Comparison of ENCODE assay signal across 23 mouse cellular contexts in the genomic region with DNA sequence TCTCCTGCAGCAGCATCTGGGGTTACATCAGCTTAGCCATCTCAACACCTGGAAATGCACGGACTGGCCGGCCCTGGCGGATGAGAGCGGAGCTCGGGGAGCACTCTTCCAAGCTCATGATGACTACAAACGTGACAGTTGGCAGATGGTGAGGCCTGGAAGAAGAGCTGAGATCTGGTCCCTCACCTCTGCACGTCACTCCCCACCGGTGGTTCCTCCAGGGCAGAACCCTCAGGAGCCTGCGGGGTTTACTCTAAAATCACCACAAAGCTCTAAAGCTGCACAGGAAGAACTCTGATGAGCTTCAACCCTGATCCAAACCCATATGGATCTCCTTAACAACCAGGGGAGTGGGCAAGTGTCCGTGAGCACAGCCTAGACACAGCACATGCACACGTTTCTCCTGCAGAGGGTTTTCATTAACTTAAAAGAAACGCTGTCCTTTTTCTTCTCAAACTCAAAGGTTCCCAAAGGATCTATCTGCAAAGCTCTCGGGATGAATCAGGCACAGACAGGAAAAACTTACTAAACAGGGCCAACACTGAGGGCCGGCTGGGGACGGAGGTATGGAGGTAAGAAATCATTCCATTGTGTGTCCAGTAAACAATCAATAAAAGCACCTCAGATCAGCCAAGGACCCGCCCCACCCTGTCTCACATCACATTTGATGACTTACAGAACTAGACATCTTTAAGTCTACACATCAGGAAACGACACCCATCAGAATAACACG.
DNase-seq lines count a peak whose midpoint lies in the region; ATAC-seq lines count a peak whose summit lies in the region.
"Had no signal": no experiment of that assay in that cellular context is flagged by ENCODE, and none has a peak within 500 bp of the region (broad histone marks: within the 10 kb centered on the region; RNA-seq: fewer than 3 reads in every experiment).

No protein-coding gene starts in this region.

- no peak; the same call in 1 of the 2 replicates for ATAC-seq in embryonic facial prominence, embryonic 11.5 days (replicated peaks; ENCODE audit: insufficient number of reproducible peaks, low FRiP score, low TSS enrichment, low read depth)
- no peak for ATAC-seq in megakaryocyte, adult 5-6 weeks (ENCODE audit: poor library complexity, severe bottlenecking)
- ATAC-seq: activated CD4-positive, CD25-positive, alpha-beta regulatory T cell, adult 4 months; forebrain, embryonic 15.5 days; inflammation-experienced regulatory T-cells, adult 6 months; liver, embryonic 12.5 days had no signal

- WGBS in embryonic facial prominence, embryonic 11.5 days, result 57% methylated on average over 18 of the region's 18 CpGs
- WGBS in embryonic facial prominence, embryonic 10.5 days, result 66% methylated on average over 18 of the region's 18 CpGs
- WGBS in limb, embryonic 10.5 days, result 58% methylated on average over 18 of the region's 18 CpGs

- intact Hi-C loops in left cerebral cortex, postnatal 25 days (cut with DNase I), result no loop called here

- no peak overlapping the region for H3K4me2 ChIP-seq in embryonic facial prominence, embryonic 11.5 days (ENCODE audit: low read depth, low read length)
- H3K4me2 ChIP-seq: forebrain, embryonic 15.5 days; heart, embryonic 11.5 days; liver, embryonic 12.5 days; midbrain, embryonic 12.5 days had no signal

- no peaks in the 10 kb centered on the region for H3K9me3 ChIP-seq in embryonic facial prominence, embryonic 11.5 days (replicated peaks; ENCODE audit: control insufficient read depth, low read length)
- no peaks in the 10 kb centered on the region for H3K9me3 ChIP-seq in embryonic facial prominence, embryonic 10.5 days
- H3K9me3 ChIP-seq in limb, embryonic 10.5 days (replicated peaks), result no peaks in the 10 kb centered on the region
- H3K9me3 ChIP-seq: forebrain, embryonic 15.5 days; liver, embryonic 12.5 days; midbrain, embryonic 12.5 days had no signal

- DNase-seq in embryonic facial prominence, embryonic 11.5 days (ENCODE audit: low spot score), result peak; percentile 40
- no peak for DNase-seq in embryonic facial prominence, embryonic 10.5 days (ENCODE audit: low spot score)
- peak; percentile 76 for DNase-seq in brain, adult 2 months (ENCODE audit: low read depth, low spot score)
- DNase-seq in cerebellum, adult 9-10 months, result peak; percentile 67
- DNase-seq in limb, embryonic 10.5 days (ENCODE audit: low spot score), result no peak
- DNase-seq in right cerebral cortex, postnatal 25 days, result no peak
- DNase-seq in left cerebral cortex, postnatal 25 days (ENCODE audit: low spot score in 2 of 2), result no peak
- DNase-seq: adrenal gland, postnatal 10 days; heart, postnatal 10 days; kidney, adult 8-10 months; kidney, postnatal 14 days; layer of hippocampus, postnatal 36 days; lung, adult 2 months; thymus, postnatal 25 days had no signal

- H3K4me3 ChIP-seq in embryonic facial prominence, embryonic 11.5 days (ENCODE audit: low read depth, low read length), result no peak overlapping the region
- H3K4me3 ChIP-seq in embryonic facial prominence, embryonic 10.5 days, result no peak overlapping the region
- H3K4me3 ChIP-seq in limb, embryonic 10.5 days, result no peak overlapping the region
- H3K4me3 ChIP-seq: forebrain, embryonic 15.5 days; layer of hippocampus, adult 2 months; liver, embryonic 12.5 days; midbrain, embryonic 12.5 days had no signal

- no peaks in the 10 kb centered on the region for H3K4me1 ChIP-seq in embryonic facial prominence, embryonic 11.5 days (ENCODE audit: control insufficient read depth, insufficient read depth, low read length)
- peaks cover 35% of the 10 kb centered on the region for H3K4me1 ChIP-seq in embryonic facial prominence, embryonic 10.5 days
- H3K4me1 ChIP-seq in limb, embryonic 10.5 days, result peaks cover 32% of the 10 kb centered on the region
- H3K4me1 ChIP-seq: forebrain, embryonic 15.5 days; liver, embryonic 12.5 days; midbrain, embryonic 12.5 days had no signal

- no peaks in the 10 kb centered on the region for H3K27me3 ChIP-seq in embryonic facial prominence, embryonic 11.5 days (ENCODE audit: control insufficient read depth, insufficient read depth, low read length)
- no peaks in the 10 kb centered on the region for H3K27me3 ChIP-seq in embryonic facial prominence, embryonic 10.5 days (replicated peaks; ENCODE audit: low read depth, poor library complexity, severe bottlenecking)
- H3K27me3 ChIP-seq in limb, embryonic 10.5 days (ENCODE audit: low read depth, poor library complexity, severe bottlenecking), result no peaks in the 10 kb centered on the region
- H3K27me3 ChIP-seq: forebrain, embryonic 15.5 days; liver, embryonic 12.5 days; midbrain, embryonic 12.5 days had no signal

- H3K36me3 ChIP-seq in embryonic facial prominence, embryonic 11.5 days (replicated peaks; ENCODE audit: control insufficient read depth, insufficient read depth, low read depth, low read length), result no peaks in the 10 kb centered on the region
- H3K36me3 ChIP-seq in embryonic facial prominence, embryonic 10.5 days (replicated peaks), result peaks cover 16% of the 10 kb centered on the region
- peaks cover 6% of the 10 kb centered on the region; the same call in 1 of the 2 replicates for H3K36me3 ChIP-seq in limb, embryonic 10.5 days
- H3K36me3 ChIP-seq: forebrain, embryonic 15.5 days; G1E; liver, embryonic 12.5 days had no signal

- H3K9ac ChIP-seq in embryonic facial prominence, embryonic 11.5 days (replicated peaks; ENCODE audit: low read length), result no peak overlapping the region
- H3K9ac ChIP-seq: forebrain, embryonic 15.5 days; liver, embryonic 12.5 days; midbrain, embryonic 12.5 days had no signal

- no peak overlapping the region for H3K27ac ChIP-seq in embryonic facial prominence, embryonic 11.5 days (replicated peaks; ENCODE audit: low read depth, low read length)
- no peak overlapping the region; the same call in 1 of the 2 replicates for H3K27ac ChIP-seq in embryonic facial prominence, embryonic 10.5 days (replicated peaks)
- H3K27ac ChIP-seq in limb, embryonic 10.5 days, result peak overlapping the region; percentile 46; the same call in 1 of the 2 replicates
- H3K27ac ChIP-seq: forebrain, embryonic 15.5 days; layer of hippocampus, adult 2 months; liver, embryonic 12.5 days; midbrain, embryonic 12.5 days had no signal

Comparison
In these comparisons a context has a peak if more than half of its experiments do, and no peak if none do; other contexts are left out.
1. DNase-seq: peak in embryonic facial prominence, embryonic 11.5 days (single experiment), brain, adult 2 months (single experiment) and cerebellum, adult 9-10 months (single experiment); none in embryonic facial prominence, embryonic 10.5 days (single experiment), limb, embryonic 10.5 days (single experiment), right cerebral cortex, postnatal 25 days (single experiment) and left cerebral cortex, postnatal 25 days (0 of 2).